Mouse (Mus musculus) G1E (cell line): ENCODE measurements around the gene Macrod2.

Experiments
- CTCF ChIP-seq: IDR thresholded peaks from 2 replicates; pipeline ENCODE4 v1.5.1; 2012; ENCODE audit warnings: low read depth, low read length, inconsistent platforms, mixed read lengths
- GATA1 ChIP-seq: IDR thresholded peaks from 2 replicates; pipeline ENCODE4 v1.6.1; 2012; ENCODE audit warnings: borderline replicate concordance, low read length, inconsistent platforms, mixed read lengths
- GATA2 ChIP-seq: IDR thresholded peaks from 2 replicates; pipeline ENCODE4 v1.6.1; 2012; ENCODE audit warnings: low read depth, low read length, inconsistent platforms, borderline replicate concordance

DNA sequence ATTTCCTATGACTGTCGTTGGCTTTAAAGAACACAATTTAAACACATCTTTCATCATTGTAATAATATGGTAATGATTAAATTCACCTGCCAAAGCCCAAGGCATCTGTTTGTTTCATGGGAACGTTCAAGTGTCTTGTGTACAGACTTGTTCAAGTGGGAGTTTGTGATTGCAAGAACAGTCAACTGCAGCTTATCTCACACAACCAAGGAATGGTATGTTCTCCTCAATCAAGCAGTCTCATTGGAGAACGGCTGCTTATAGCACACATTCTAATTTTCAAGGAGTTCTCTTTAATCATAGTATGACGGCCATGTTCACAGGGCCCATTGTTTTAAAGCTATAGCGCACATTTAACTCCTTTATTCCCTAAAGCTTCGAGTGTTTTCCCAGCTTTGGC, 904.1 kb downstream of the Macrod2 start:
- TF ChIP-seq CTCF (no peak), GATA1 (no peak), GATA2 (no peak)
